Mouse (Mus musculus) A20 (cell line): ENCODE measurements around the gene Cdr2l.
"Not testable (repeated sequence)": the region's sequence is repeated elsewhere in the genome, so short reads cannot be mapped to it uniquely, and the experiment has no call there.

Experiments
- DNase-seq: peaks from one replicate; pipeline ENCODE4 v3.0.0-alpha.2; 2011; ENCODE audit warnings: low read depth, low spot score

The Cdr2l gene

DNA sequence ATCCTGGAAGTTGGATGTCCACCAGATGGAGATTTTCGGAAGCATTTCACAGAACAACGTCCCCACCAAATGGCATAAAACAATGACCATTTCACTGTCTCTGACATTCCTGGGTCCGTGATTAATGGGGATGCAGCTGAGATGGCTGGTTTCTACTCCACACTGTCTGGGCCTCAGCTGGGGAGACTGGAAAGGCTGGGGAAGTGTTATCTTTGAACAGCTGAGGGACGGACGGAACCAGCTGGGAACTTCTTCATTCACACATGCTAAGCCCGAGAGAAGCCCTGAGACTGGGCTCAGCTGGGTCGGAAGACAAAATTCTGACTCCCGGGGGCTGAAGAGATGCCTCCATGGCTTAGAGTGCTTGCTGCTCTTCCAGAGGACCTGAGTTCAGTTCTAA is 10.4 kb upstream of the Cdr2l start:
- no peak for DNase-seq

DNA sequence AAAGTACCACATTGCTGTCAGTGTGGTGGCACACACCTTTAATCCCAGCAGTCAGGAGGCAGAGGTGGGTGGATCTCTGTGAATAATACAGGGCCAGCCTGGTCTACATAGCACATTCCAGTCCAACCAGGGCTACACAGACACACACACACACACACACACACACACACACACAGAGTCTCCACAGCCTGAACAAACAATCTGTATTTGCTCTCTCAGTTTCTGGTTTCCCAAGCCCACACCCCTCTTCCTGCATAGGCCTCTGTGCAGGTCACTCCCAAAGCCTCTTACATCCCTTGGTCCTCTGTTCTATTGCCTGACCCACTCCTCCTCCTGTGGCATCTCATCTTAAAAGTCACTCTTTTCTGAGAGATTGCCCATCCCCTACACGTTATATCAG is 9.7 kb upstream of the Cdr2l start:
- DNase-seq: no peak

- no peak for DNase-seq
Measured at GRCm38 (mm10) chr11:115372737-115373136, 9.0 kb upstream of the Cdr2l start.

- DNase-seq: no peak
Measured at GRCm38 (mm10) chr11:115373805-115374694, 7.7 kb upstream of the Cdr2l start.

- no peak for DNase-seq
Measured at GRCm38 (mm10) chr11:115374695-115375425, 6.9 kb upstream of the Cdr2l start.

DNA sequence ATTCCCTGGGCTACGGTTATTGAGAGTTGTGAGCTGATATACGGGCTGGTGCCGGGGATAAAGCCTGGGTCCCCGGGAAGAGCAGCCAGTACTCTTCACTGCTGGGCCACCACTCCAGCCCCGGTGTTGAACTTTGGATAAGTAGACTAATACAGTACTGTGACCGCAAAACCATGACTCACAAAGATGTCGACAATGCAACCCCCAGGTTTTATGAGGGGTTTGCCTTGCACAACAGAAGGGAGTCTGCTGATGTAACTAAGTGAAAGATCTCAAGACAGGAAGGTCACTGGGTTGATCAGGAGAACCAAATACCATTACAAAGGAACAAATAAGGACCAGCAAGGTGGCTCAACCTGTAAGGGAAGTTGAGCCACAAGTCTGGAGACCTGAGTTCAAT is 5.0 kb upstream of the Cdr2l start:
- no peak for DNase-seq

GRCm38 (mm10) chr11:115377254-115377653 is 4.5 kb upstream of the Cdr2l start:
- DNase-seq: no peak

DNA sequence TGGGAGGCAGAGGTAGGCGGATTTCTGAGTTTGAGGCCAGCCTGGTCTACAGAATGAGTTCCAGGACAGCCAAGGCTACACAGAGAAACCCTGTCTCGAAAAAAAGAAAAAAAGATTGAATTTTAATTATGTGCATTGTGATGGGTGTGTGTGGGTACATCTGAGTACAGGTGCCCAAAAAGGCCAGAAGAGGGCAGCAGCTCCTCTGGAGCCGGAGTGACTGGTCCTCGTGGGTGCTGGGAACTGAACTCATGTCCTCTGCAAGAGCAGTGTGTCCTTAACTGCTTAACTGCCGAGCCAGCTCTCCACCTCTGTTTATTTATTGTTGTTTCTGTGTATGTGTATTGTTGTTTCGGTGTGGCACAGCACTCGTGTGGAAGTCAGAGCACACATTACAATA is 3.9 kb upstream of the Cdr2l start:
- DNase-seq: no peak

DNA sequence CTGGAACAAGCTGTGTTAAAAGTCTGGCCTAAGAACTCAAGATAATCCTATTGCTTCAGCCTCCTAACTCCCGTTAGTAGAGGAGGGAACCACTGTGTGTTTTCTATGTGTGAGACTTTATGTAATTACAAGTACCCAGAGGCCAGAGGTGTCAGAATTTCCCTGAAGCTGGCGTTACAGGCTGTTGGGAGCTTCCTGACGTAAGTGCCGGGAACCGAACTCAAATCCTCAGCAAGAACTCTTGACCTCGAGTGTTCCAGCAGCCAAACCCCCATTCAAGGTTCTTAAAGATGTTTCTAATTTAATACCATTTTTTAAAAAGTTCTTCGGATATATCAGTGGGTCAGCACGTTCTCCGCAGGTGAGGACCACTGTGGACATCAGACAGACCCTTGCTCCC is 440 bp upstream of the Cdr2l start:
- DNase-seq: no peak

DNA sequence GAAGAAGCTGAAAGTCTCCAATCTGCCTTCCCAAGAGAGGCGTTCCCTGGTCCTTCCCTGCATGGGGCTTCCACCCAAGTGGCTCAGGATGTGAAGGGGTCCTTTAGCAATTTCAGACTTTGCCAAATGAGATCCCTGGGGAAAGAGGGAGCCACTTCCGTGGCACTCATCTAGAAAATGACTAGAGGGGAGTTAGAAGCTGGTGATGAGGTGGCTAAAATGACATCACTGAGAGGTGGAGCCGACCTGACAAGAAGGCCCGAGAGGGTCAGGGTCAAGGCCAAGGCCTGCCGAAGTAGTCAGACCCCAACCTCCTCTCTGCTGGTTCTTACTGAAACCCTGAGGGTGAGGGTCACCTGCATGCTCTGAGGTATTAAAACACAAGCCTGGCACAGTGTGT is 1.2 kb downstream of the Cdr2l start:
- DNase-seq: no peak

DNA sequence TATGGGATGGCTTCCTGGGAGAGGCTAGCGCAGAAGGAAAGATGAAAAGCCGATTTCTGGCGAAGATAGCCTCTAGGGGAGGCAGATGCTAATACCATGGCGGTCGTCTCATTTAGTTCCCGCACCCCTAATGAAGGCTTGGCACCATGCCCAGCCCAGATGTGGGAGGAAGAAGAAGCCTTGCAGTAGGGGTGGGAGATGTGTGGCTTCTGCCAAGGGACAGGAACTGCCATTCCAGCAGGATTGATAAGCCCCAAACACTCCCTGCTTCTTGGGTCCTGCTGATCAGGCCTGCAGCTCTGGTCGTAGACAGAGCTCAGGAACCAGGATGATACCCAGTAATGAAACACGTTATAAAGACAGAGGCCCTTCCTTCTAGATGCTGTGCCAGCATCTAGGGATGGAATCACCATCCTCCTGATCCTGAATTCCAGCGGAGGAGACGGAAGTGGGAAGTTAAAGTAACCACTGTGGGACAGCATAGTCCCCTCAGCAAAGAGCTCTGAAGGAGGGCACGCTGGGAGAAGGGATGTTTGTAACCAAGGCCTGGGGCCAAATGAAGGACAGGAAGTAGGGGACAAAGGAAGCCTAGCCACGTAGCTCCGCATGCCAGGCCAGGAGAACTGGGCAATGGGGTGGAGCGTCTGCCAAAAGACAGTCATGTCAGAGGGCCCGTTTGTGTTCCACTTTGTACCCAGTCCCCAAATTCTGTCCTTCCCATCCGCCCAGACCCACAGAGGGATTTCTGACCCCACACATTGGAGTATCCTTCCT is 2.2 kb downstream of the Cdr2l start:
- DNase-seq: no peak

- DNase-seq: no peak
Measured at GRCm38 (mm10) chr11:115384587-115384986, 2.9 kb downstream of the Cdr2l start.

GRCm38 (mm10) chr11:115386859-115387258 is 5.1 kb downstream of the Cdr2l start:
- DNase-seq: not testable (repeated sequence)

DNA sequence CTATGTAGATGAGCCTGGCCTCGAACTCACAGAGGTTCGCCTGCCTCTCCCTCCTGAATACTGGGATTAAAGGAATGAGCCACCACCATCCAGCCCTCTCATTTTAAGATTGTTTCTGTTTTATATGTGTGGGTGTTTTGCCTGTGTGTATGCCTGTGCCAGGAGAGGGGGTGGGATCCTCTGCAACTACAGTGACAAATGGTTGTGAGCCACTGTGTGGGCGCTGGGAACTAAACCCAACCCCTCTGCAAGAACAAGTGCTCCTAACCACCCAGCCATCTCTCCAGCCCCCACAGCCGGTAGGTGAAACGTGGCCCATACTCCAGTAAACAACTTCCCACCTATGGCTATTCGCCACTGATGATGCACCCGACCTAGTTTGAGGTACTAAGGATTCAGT is 9.6 kb downstream of the Cdr2l start:
- DNase-seq: no peak

- no peak for DNase-seq
Measured at GRCm38 (mm10) chr11:115393721-115394325, 12.1 kb downstream of the Cdr2l start.

GRCm38 (mm10) chr11:115398085-115398484 is 16.4 kb downstream of the Cdr2l start:
- no peak for DNase-seq

DNA sequence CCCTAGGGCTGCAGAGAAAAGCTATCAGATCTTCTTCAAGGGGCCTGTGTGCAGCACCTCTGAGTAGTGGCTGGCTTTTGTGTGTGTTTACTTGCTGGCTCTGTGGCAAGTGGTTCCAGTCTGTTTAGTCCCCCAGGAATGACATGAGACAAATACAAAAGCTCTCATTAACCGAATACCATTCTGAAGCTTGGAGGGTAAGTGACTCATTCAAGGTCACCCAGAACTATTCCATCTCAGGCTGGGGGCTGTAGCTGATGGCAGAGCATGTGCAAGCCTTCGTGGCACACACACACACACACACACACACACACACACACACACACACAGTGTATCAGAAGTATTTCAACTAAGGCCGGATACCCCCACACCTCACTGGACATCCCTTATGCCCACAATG is 18.4 kb downstream of the Cdr2l start:
- DNase-seq: no peak

- no peak for DNase-seq
Measured at GRCm38 (mm10) chr11:115400630-115401391, 19.1 kb downstream of the Cdr2l start.

GRCm38 (mm10) chr11:115403338-115404124 is 21.8 kb downstream of the Cdr2l start, which contains the start of gene Mrpl58:
Gene Mrpl58, plus strand, starts transcription at chr11:115403752.
- DNase-seq: peak; percentile 95

GRCm38 (mm10) chr11:115405723-115406122 is 24.0 kb downstream of the Cdr2l start:
- no peak for DNase-seq
